Mouse (Mus musculus): Measurements from ENCODE around the gene Gpnmb. TPM values are rescaled to one million over a fixed set of nuclear protein-coding genes. Genes with fewer than 3 reads are reported as not detected.

Gene Gpnmb
- 0.34 and 0.47 TPM in 2 replicates for polyA plus RNA-seq (2014; fragmentation: Nextera tagmentation; extraction: Ambion mirVana)

DNA sequence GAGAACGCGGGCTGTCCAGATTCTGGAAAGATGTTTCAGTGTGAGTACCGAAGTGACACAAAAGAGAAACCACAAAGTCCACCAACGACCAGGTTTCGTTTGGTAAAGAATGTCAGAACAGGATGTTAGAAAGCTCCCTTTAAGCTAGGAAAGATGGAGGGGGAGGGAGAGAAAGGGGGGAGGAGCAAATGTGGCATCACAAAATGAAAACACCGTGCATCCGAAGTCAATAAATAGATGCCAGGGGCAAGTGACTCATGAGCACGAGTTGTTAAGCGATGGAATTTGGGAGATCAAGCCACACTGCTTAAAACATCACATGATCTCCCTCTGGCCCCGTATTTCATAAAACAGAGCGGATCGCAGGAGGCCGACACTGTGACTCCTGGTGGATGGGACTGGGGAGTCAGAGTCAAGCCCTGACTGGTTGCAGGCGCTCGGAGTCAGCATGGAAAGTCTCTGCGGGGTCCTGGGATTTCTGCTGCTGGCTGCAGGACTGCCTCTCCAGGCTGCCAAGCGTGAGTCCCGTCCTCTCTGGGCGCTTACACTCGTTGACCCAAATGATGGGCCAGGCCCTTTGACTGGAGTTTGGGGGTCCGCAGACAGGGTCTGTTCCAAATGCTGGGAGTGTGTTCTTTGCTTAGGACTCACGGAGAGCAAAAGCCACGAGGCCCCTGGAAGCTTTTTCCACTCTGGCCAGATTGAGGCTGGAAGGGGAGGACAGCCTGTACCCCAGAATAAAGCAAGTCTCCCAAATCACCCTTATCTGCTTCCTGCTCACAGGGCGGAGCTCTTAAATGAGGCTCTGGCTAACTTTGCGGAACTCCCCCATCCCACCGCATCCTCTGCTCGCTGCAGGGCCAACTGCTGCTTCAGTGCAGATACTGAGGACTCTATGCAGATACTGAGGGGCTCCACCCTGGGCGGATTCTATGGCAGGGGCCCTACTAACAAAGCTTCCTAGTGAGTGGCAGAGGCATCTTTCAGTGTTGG, at the start of gene Gpnmb:
Gene Gpnmb (plus strand): TSS at position 272 of the 993 bp plus-strand sequence.
- no peak for ATAC-seq (replicated peaks; ENCODE audit: low FRiP score, low TSS enrichment, low read depth)
- Histone ChIP-seq H3K4me1 (replicated peaks; ENCODE audit: control insufficient read depth, insufficient read depth, low read length) (no peaks in the 10 kb centered on the region), H3K4me3 (ENCODE audit: low read depth, low read length) (peak within 1 kb of the TSS; percentile 10; the same call in 1 of the 2 replicates), H3K27me3 (replicated peaks; ENCODE audit: control insufficient read depth, insufficient read depth, low read length) (no peaks in the 10 kb centered on the region), H3K27ac (ENCODE audit: low read depth) (no peak within 1 kb of the TSS), H3K9me3 (ENCODE audit: control insufficient read depth, low read length) (no peaks in the 10 kb centered on the region), H3K4me2 (ENCODE audit: low read length) (peak within 1 kb of the TSS; percentile 43), H3K9ac (ENCODE audit: low read length) (peak within 1 kb of the TSS; percentile 20; the same call in 1 of the 2 replicates), H3K36me3 (ENCODE audit: control insufficient read depth, insufficient read depth, low read length) (no peaks in the 10 kb centered on the region)
- WGBS: 30% methylated on average over 28 of the region's 28 CpGs
- no peak for DNase-seq (ENCODE audit: low spot score)

- Histone ChIP-seq H3K27me3 (replicated peaks; ENCODE audit: control insufficient read depth, insufficient read depth, low read length) (no peaks in the 10 kb centered on the region), H3K36me3 (ENCODE audit: control insufficient read depth, insufficient read depth, low read length) (no peaks in the 10 kb centered on the region), H3K4me1 (replicated peaks; ENCODE audit: control insufficient read depth, insufficient read depth, low read length) (no peaks in the 10 kb centered on the region), H3K9ac (ENCODE audit: low read length) (no peak overlapping the region), H3K9me3 (ENCODE audit: control insufficient read depth, low read length) (no peaks in the 10 kb centered on the region), H3K4me3 (ENCODE audit: low read depth, low read length) (no peak overlapping the region), H3K27ac (ENCODE audit: low read depth) (no peak overlapping the region), H3K4me2 (ENCODE audit: low read length) (no peak overlapping the region)
- 87% methylated on average over 5 of the region's 5 CpGs for WGBS
- no peak for DNase-seq (ENCODE audit: low spot score)
- ATAC-seq (replicated peaks; ENCODE audit: low FRiP score, low TSS enrichment, low read depth): no peak
Measured at GRCm38 (mm10) chr6:48989971-48990370, 46.4 kb upstream of the Gpnmb start.

DNA sequence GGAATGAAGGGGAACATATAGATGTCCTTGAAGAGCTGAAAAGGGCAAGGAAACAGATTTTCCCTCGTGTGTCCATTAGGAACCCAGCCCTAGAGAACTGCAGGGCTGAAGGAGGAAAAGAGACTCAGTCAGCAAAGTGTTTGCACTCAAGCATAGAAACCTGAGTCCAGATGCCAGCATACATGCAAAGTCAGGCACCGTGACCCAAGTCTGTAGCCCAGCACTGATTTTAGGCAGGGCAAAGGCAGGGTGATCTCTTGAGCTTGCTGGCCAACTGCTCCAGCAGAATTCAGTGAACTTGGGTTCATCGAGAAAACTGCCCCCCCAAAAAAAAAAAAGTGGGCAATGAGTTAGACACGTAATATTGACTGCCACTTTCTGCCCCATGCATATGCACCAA, 44.4 kb upstream of the Gpnmb start:
- H3K36me3 ChIP-seq (ENCODE audit: control insufficient read depth, insufficient read depth, low read length): no peaks in the 10 kb centered on the region
- ATAC-seq (replicated peaks; ENCODE audit: low FRiP score, low TSS enrichment, low read depth): no peak
- H3K4me1 ChIP-seq (replicated peaks; ENCODE audit: control insufficient read depth, insufficient read depth, low read length): no peaks in the 10 kb centered on the region
- H3K4me2 ChIP-seq (ENCODE audit: low read length): no peak overlapping the region
- no peaks in the 10 kb centered on the region for H3K27me3 ChIP-seq (replicated peaks; ENCODE audit: control insufficient read depth, insufficient read depth, low read length)
- H3K9me3 ChIP-seq (ENCODE audit: control insufficient read depth, low read length): no peaks in the 10 kb centered on the region
- DNase-seq (ENCODE audit: low spot score): no peak
- H3K9ac ChIP-seq (ENCODE audit: low read length): no peak overlapping the region
- H3K27ac ChIP-seq (ENCODE audit: low read depth): no peak overlapping the region
- 84% methylated on average over 4 of the region's 4 CpGs for WGBS
- no peak overlapping the region for H3K4me3 ChIP-seq (ENCODE audit: low read depth, low read length)

GRCm38 (mm10) chr6:48998186-48998585, 38.2 kb upstream of the Gpnmb start:
- Histone ChIP-seq H3K9me3 (ENCODE audit: control insufficient read depth, low read length) (no peaks in the 10 kb centered on the region), H3K36me3 (ENCODE audit: control insufficient read depth, insufficient read depth, low read length) (no peaks in the 10 kb centered on the region), H3K27ac (ENCODE audit: low read depth) (no peak overlapping the region), H3K4me1 (replicated peaks; ENCODE audit: control insufficient read depth, insufficient read depth, low read length) (no peaks in the 10 kb centered on the region), H3K4me3 (ENCODE audit: low read depth, low read length) (no peak overlapping the region), H3K9ac (ENCODE audit: low read length) (no peak overlapping the region), H3K4me2 (ENCODE audit: low read length) (no peak overlapping the region), H3K27me3 (replicated peaks; ENCODE audit: control insufficient read depth, insufficient read depth, low read length) (no peaks in the 10 kb centered on the region)
- no peak for ATAC-seq (replicated peaks; ENCODE audit: low FRiP score, low TSS enrichment, low read depth)
- 48% methylated on average over 6 of the region's 6 CpGs for WGBS
- no peak for DNase-seq (ENCODE audit: low spot score)

GRCm38 (mm10) chr6:48998796-48999195, 37.5 kb upstream of the Gpnmb start:
- Histone ChIP-seq H3K4me1 (replicated peaks; ENCODE audit: control insufficient read depth, insufficient read depth, low read length) (no peaks in the 10 kb centered on the region), H3K36me3 (ENCODE audit: control insufficient read depth, insufficient read depth, low read length) (no peaks in the 10 kb centered on the region), H3K27me3 (replicated peaks; ENCODE audit: control insufficient read depth, insufficient read depth, low read length) (no peaks in the 10 kb centered on the region), H3K4me2 (ENCODE audit: low read length) (no peak overlapping the region), H3K9ac (ENCODE audit: low read length) (no peak overlapping the region), H3K27ac (ENCODE audit: low read depth) (no peak overlapping the region), H3K4me3 (ENCODE audit: low read depth, low read length) (no peak overlapping the region), H3K9me3 (ENCODE audit: control insufficient read depth, low read length) (no peaks in the 10 kb centered on the region)
- ATAC-seq (replicated peaks; ENCODE audit: low FRiP score, low TSS enrichment, low read depth) (no peak), DNase-seq (ENCODE audit: low spot score) (no peak)
- 85% methylated on average over 4 of the region's 4 CpGs for WGBS

GRCm38 (mm10) chr6:49003381-49003780, 33.0 kb upstream of the Gpnmb start:
- DNase-seq (ENCODE audit: low spot score) (no peak), ATAC-seq (replicated peaks; ENCODE audit: low FRiP score, low TSS enrichment, low read depth) (no peak)
- Histone ChIP-seq H3K27me3 (replicated peaks; ENCODE audit: control insufficient read depth, insufficient read depth, low read length) (no peaks in the 10 kb centered on the region), H3K4me1 (replicated peaks; ENCODE audit: control insufficient read depth, insufficient read depth, low read length) (no peaks in the 10 kb centered on the region), H3K4me2 (ENCODE audit: low read length) (no peak overlapping the region), H3K9me3 (ENCODE audit: control insufficient read depth, low read length) (no peaks in the 10 kb centered on the region), H3K9ac (ENCODE audit: low read length) (no peak overlapping the region), H3K4me3 (ENCODE audit: low read depth, low read length) (no peak overlapping the region), H3K27ac (ENCODE audit: low read depth) (no peak overlapping the region), H3K36me3 (ENCODE audit: control insufficient read depth, insufficient read depth, low read length) (no peaks in the 10 kb centered on the region)
- WGBS: 39% methylated on average over 4 of the region's 4 CpGs

DNA sequence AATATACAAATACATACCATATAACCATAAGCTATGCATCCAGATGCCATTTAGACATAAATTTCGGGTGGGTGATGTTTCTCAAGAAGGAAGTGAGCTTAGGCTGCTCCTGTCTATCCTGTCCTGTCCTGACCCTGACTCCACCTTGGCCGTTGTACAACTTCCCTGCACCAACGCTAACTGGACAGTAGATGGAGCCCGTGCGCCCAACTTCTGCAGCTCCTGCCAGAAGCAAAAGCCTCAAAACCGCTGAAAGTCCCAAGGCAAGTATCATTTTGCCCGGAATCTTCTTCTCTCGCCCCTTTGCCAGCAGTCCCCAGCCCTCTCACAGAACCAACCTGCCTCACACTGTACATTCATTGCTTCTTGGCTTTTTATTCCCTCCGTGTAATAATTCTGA, 28.4 kb upstream of the Gpnmb start:
- no peak overlapping the region for H3K9ac ChIP-seq (ENCODE audit: low read length)
- WGBS: 1% methylated on average over 9 of the region's 9 CpGs
- H3K9me3 ChIP-seq (ENCODE audit: control insufficient read depth, low read length): no peaks in the 10 kb centered on the region
- peak overlapping the region; percentile 56 for H3K4me2 ChIP-seq (ENCODE audit: low read length)
- H3K27ac ChIP-seq (ENCODE audit: low read depth): no peak overlapping the region
- H3K36me3 ChIP-seq (ENCODE audit: control insufficient read depth, insufficient read depth, low read length): no peaks in the 10 kb centered on the region
- DNase-seq (ENCODE audit: low spot score) (peak; percentile 87), ATAC-seq (replicated peaks; ENCODE audit: low FRiP score, low TSS enrichment, low read depth) (no peak)
- H3K4me1 ChIP-seq (replicated peaks; ENCODE audit: control insufficient read depth, insufficient read depth, low read length): peaks cover 6% of the 10 kb centered on the region; the same call in 1 of the 2 replicates
- H3K27me3 ChIP-seq (replicated peaks; ENCODE audit: control insufficient read depth, insufficient read depth, low read length): no peaks in the 10 kb centered on the region
- H3K4me3 ChIP-seq (ENCODE audit: low read depth, low read length): peak overlapping the region; percentile 33

DNA sequence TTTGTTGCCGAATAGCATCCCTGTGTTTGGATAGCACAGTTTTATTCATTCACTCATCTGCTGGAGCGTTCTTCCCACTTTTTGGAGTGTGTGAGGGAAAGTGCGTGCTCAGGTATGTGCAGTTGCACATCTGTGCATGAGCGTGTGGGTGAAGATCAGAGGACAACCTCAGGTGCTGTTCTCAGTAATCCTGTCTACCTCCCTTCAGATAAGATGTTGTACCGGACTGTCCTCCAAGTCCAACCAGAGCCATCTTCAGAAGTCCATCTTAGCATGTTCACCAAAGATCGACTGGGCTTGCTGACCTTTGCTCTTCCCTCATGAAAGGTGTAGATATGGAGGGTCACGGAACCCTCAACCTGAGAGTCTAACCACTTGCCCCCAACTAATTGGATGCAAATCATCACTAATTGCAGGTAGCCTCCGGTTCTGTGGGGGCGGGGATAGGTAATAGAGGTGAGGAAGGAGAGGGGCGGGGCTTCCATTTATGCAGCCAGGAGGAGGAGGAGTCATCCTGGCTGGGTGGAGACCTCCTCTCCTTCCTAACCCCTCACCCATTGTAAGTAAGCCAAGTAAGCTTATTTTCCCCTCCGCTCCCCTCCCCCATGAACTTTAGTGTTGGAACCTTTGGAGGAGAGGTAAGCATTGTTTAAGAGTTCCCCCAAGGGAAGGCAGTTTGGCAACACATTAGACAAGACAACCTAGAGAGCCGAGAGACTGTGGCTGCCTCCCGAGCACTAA, 27.8 kb upstream of the Gpnmb start:
- H3K27me3 ChIP-seq (replicated peaks; ENCODE audit: control insufficient read depth, insufficient read depth, low read length): no peaks in the 10 kb centered on the region
- no peak overlapping the region for H3K27ac ChIP-seq (ENCODE audit: low read depth)
- H3K4me2 ChIP-seq (ENCODE audit: low read length): peak overlapping the region; percentile 56
- 11% methylated on average over 13 of the region's 13 CpGs for WGBS
- H3K9me3 ChIP-seq (ENCODE audit: control insufficient read depth, low read length): no peaks in the 10 kb centered on the region
- DNase-seq (ENCODE audit: low spot score): no peak
- no peak for ATAC-seq (replicated peaks; ENCODE audit: low FRiP score, low TSS enrichment, low read depth)
- H3K9ac ChIP-seq (ENCODE audit: low read length): no peak overlapping the region
- H3K4me3 ChIP-seq (ENCODE audit: low read depth, low read length): peak overlapping the region; percentile 33
- no peaks in the 10 kb centered on the region for H3K36me3 ChIP-seq (ENCODE audit: control insufficient read depth, insufficient read depth, low read length)
- peaks cover 6% of the 10 kb centered on the region; the same call in 1 of the 2 replicates for H3K4me1 ChIP-seq (replicated peaks; ENCODE audit: control insufficient read depth, insufficient read depth, low read length)

Data from intestine, embryonic 14.5 days (tissue).